Comparison of ENCODE assay signal across 7 mouse cellular contexts in the genomic region with DNA sequence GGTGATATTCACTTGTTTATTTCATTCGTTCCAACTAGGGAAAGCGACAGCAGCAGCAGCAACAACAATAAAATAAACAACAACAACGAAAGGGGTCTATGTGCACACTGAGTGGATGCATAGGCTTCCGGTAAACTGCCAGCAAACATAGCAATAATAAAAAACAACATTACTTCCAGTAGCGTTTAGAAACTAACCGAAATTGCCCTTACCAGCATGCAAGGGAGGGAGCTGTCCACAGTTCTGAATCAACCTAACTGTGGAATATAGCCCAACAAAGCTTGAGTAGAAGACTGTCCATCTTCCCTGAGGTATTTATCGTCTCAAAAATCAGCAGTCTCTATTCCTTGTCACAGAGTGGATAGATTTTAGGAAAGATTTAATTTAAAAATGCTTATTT. TPM values are rescaled to one million over a fixed set of nuclear protein-coding genes. Genes with fewer than 3 reads are reported as not detected.
DNase-seq lines count a peak whose midpoint lies in the region; ATAC-seq and TF ChIP-seq lines count a peak whose summit lies in the region.

No protein-coding gene starts in this region.

- H3K36me3 ChIP-seq in liver, postnatal 0 days (replicated peaks; ENCODE audit: insufficient read depth, low read length), result no peaks in the 10 kb centered on the region
- H3K36me3 ChIP-seq in liver, embryonic 12.5 days, result no peaks in the 10 kb centered on the region
- H3K36me3 ChIP-seq in heart, embryonic 16.5 days (ENCODE audit: control insufficient read depth, insufficient read depth), result no peaks in the 10 kb centered on the region
- no peaks in the 10 kb centered on the region for H3K36me3 ChIP-seq in lung, postnatal 0 days (ENCODE audit: insufficient read depth, low read length)

- no peak overlapping the region for H3K9ac ChIP-seq in liver, postnatal 0 days (replicated peaks)
- no peak overlapping the region for H3K9ac ChIP-seq in liver, embryonic 12.5 days
- H3K9ac ChIP-seq in heart, embryonic 16.5 days (ENCODE audit: low read length), result no peak overlapping the region
- H3K9ac ChIP-seq in lung, postnatal 0 days (replicated peaks; ENCODE audit: low read depth), result no peak overlapping the region

- no peak overlapping the region for H3K27ac ChIP-seq in liver, postnatal 0 days (ENCODE audit: low read depth)
- no peak overlapping the region for H3K27ac ChIP-seq in liver, embryonic 12.5 days
- no peak overlapping the region for H3K27ac ChIP-seq in heart, embryonic 16.5 days (ENCODE audit: low read length)
- no peak overlapping the region for H3K27ac ChIP-seq in lung, postnatal 0 days (ENCODE audit: low read length)

- no peak for TF ChIP-seq EP300 in liver, postnatal 0 days (IDR thresholded peaks at IDR 0.05; ENCODE audit: low read depth)
- no peak for TF ChIP-seq EP300 in lung, postnatal 0 days (IDR thresholded peaks at IDR 0.05)

- no peaks in the 10 kb centered on the region for H3K9me3 ChIP-seq in liver, postnatal 0 days (ENCODE audit: low read length)
- no peaks in the 10 kb centered on the region for H3K9me3 ChIP-seq in liver, embryonic 12.5 days (replicated peaks)
- H3K9me3 ChIP-seq in heart, embryonic 16.5 days (replicated peaks; ENCODE audit: control insufficient read depth, low read length), result no peaks in the 10 kb centered on the region
- H3K9me3 ChIP-seq in lung, postnatal 0 days (ENCODE audit: low read length), result no peaks in the 10 kb centered on the region

- no peak overlapping the region for H3K4me3 ChIP-seq in liver, postnatal 0 days (ENCODE audit: low read depth, low read length)
- H3K4me3 ChIP-seq in liver, embryonic 12.5 days, result no peak overlapping the region
- H3K4me3 ChIP-seq in heart, embryonic 16.5 days (ENCODE audit: low read length), result peak overlapping the region; percentile 14; the same call in 1 of the 2 replicates
- no peak overlapping the region for H3K4me3 ChIP-seq in lung, postnatal 0 days (ENCODE audit: low read depth, low read length)

- H3K4me1 ChIP-seq in liver, postnatal 0 days (ENCODE audit: insufficient read depth), result peaks cover 4% of the 10 kb centered on the region; the same call in 1 of the 2 replicates
- H3K4me1 ChIP-seq in liver, embryonic 12.5 days, result peaks cover 10% of the 10 kb centered on the region
- peaks cover 15% of the 10 kb centered on the region for H3K4me1 ChIP-seq in heart, embryonic 16.5 days (ENCODE audit: control insufficient read depth, insufficient read depth, low read length)
- peaks cover 3% of the 10 kb centered on the region; the same call in 1 of the 2 replicates for H3K4me1 ChIP-seq in lung, postnatal 0 days (ENCODE audit: insufficient read depth, low read depth, low read length)

- H3K4me2 ChIP-seq in liver, postnatal 0 days (ENCODE audit: low read depth, low read length), result no peak overlapping the region
- H3K4me2 ChIP-seq in liver, embryonic 12.5 days, result no peak overlapping the region
- H3K4me2 ChIP-seq in heart, embryonic 16.5 days (ENCODE audit: low read depth, low read length), result peak overlapping the region; percentile 45; the same call in 1 of the 2 replicates
- H3K4me2 ChIP-seq in lung, postnatal 0 days (replicated peaks; ENCODE audit: low read depth, low read length), result no peak overlapping the region

- H3K27me3 ChIP-seq in liver, postnatal 0 days (ENCODE audit: insufficient read depth, low read length), result peaks cover 30% of the 10 kb centered on the region
- H3K27me3 ChIP-seq in liver, embryonic 12.5 days (replicated peaks), result peaks cover 33% of the 10 kb centered on the region
- H3K27me3 ChIP-seq in heart, embryonic 16.5 days (ENCODE audit: control insufficient read depth, insufficient read depth, low read length), result peaks cover 23% of the 10 kb centered on the region
- H3K27me3 ChIP-seq in lung, postnatal 0 days (replicated peaks; ENCODE audit: insufficient read depth, low read length), result peaks cover 14% of the 10 kb centered on the region

- DNase-seq in liver, postnatal 0 days, result peak; percentile 15
- DNase-seq in c-Kit-positive CD71-negative TER-119-negative erythroid progenitor cells, embryonic 14.5 days (ENCODE audit: low read depth), result peak; percentile 45
- DNase-seq in lung, postnatal 0 days (ENCODE audit: low spot score), result peak; percentile 71
- DNase-seq in gastrocnemius, postnatal 10 days, result no peak
- DNase-seq in right cerebral cortex, postnatal 14 days, result no peak

- ATAC-seq in liver, postnatal 0 days, result no peak
- ATAC-seq in liver, embryonic 12.5 days, result no peak
- no peak for ATAC-seq in heart, embryonic 16.5 days (replicated peaks; ENCODE audit: extremely low read depth, insufficient read depth, low FRiP score)
- ATAC-seq in lung, postnatal 0 days, result no peak

- WGBS in liver, postnatal 0 days (ENCODE audit: insufficient replicate concordance), result 29% methylated on average over 7 of the region's 7 CpGs
- WGBS in liver, embryonic 12.5 days (ENCODE audit: insufficient replicate concordance), result 36% methylated on average over 7 of the region's 7 CpGs
- WGBS in heart, embryonic 16.5 days, result 25% methylated on average over 7 of the region's 7 CpGs
- 18% methylated on average over 7 of the region's 7 CpGs for WGBS in lung, postnatal 0 days

- TF ChIP-seq CTCF in liver, postnatal 0 days (IDR thresholded peaks at IDR 0.05; ENCODE audit: low read depth), result no peak
- no peak for TF ChIP-seq CTCF in lung, postnatal 0 days (IDR thresholded peaks at IDR 0.05)

RNA-seq across cellular contexts. Expression of gene Hcn1, which starts 2.0 kb away (rescaled TPM):
- not detected in 2 replicates for polyA plus RNA-seq in liver, postnatal 0 days (2015; fragmentation: Nextera tagmentation; extraction: Ambion mirVana)
- polyA plus RNA-seq in liver, embryonic 12.5 days (2016; fragmentation: Nextera tagmentation; extraction: Ambion mirVana), result 0.02 and 0.04 TPM in 2 replicates
- polyA plus RNA-seq in heart, embryonic 16.5 days (2015; fragmentation: Nextera tagmentation; extraction: Ambion mirVana), result 0.02 and 0.03 TPM in 2 replicates
- polyA plus RNA-seq in lung, postnatal 0 days (2015; fragmentation: Nextera tagmentation; extraction: Ambion mirVana), result 0.07 and 0.19 TPM in 2 replicates
- total RNA-seq in gastrocnemius, postnatal 10 days (2021), result under 1 TPM; 0.19 to 0.25 TPM

Comparison
In these comparisons a context has a peak if more than half of its experiments do, and no peak if none do; other contexts are left out.
1. DNase-seq: peak in liver, postnatal 0 days (single experiment), c-Kit-positive CD71-negative TER-119-negative erythroid progenitor cells, embryonic 14.5 days (single experiment) and lung, postnatal 0 days (single experiment); none in gastrocnemius, postnatal 10 days (single experiment) and right cerebral cortex, postnatal 14 days (single experiment).